Comparison of ENCODE assay signal across 16 mouse cellular contexts in genomic region chr4:148785053-148785567, GRCm38 (mm10).
"Had no signal": no experiment of that assay in that cellular context is flagged by ENCODE, and none has a peak within 500 bp of the region (broad histone marks: within the 10 kb centered on the region; RNA-seq: fewer than 3 reads in every experiment).

No protein-coding gene starts in this region.

- H3K27ac ChIP-seq: layer of hippocampus, adult 2 months; limb, embryonic 12.5 days; liver, embryonic 13.5 days; lung, embryonic 15.5 days; macrophage; midbrain, embryonic 15.5 days; neural tube, embryonic 12.5 days had no signal

- ATAC-seq: liver, postnatal 0 days; midbrain, embryonic 15.5 days had no signal

- H3K9ac ChIP-seq: limb, embryonic 12.5 days; liver, embryonic 13.5 days; liver, postnatal 0 days; lung, embryonic 15.5 days; midbrain, embryonic 15.5 days; neural tube, embryonic 12.5 days had no signal

- H3K27me3 ChIP-seq: lung, embryonic 15.5 days; midbrain, embryonic 15.5 days had no signal

- H3K36me3 ChIP-seq: limb, embryonic 12.5 days; liver, embryonic 13.5 days; lung, embryonic 15.5 days; midbrain, embryonic 15.5 days; neural tube, embryonic 12.5 days had no signal

- DNase-seq: kidney, postnatal 4 days; liver; liver, embryonic 13.5 days; liver, postnatal 0 days; lung, postnatal 14 days; spleen, adult 18-20 months; thymus, adult 2 months; thymus, postnatal 36 days had no signal

- H3K4me1 ChIP-seq: liver, embryonic 13.5 days; lung, embryonic 15.5 days; midbrain, embryonic 15.5 days had no signal

- H3K4me3 ChIP-seq: layer of hippocampus, adult 2 months; limb, embryonic 12.5 days; liver, embryonic 13.5 days; lung, embryonic 15.5 days; megakaryocyte, embryonic 14.5 days; midbrain, embryonic 15.5 days; neural tube, embryonic 12.5 days had no signal

- H3K9me3 ChIP-seq: limb, embryonic 12.5 days; liver, embryonic 13.5 days; lung, embryonic 15.5 days; megakaryocyte, embryonic 14.5 days; midbrain, embryonic 15.5 days; neural tube, embryonic 12.5 days had no signal

- H3K4me2 ChIP-seq: limb, embryonic 12.5 days; liver, embryonic 13.5 days; lung, embryonic 15.5 days; midbrain, embryonic 11.5 days; midbrain, embryonic 15.5 days; neural tube, embryonic 12.5 days had no signal
